ENCODE assay signal across 2 mouse cellular contexts in genomic region chr2:121038851-121039250, GRCm38 (mm10). TPM values are rescaled to one million over a fixed set of nuclear protein-coding genes. Genes with fewer than 3 reads are reported as not detected.
"Had no signal": no experiment of that assay in that cellular context is flagged by ENCODE, and none has a peak within 500 bp of the region (broad histone marks: within the 10 kb centered on the region; RNA-seq: fewer than 3 reads in every experiment).

No protein-coding gene starts in this region.

RNA-seq across cellular contexts. Expression of gene Epb42, which starts 2.0 kb away (rescaled TPM):
- polyA plus RNA-seq: testis, adult 2 months had no signal

RNA-seq across cellular contexts. Expression of gene Tgm5, which starts 46.8 kb away (rescaled TPM):
- polyA plus RNA-seq: spleen, adult 2 months; testis, adult 2 months had no signal
